Mouse (Mus musculus) intestine, postnatal 0 days (tissue): ENCODE results near the gene Fbxl3. TPM values are rescaled to one million over a fixed set of nuclear protein-coding genes. Genes with fewer than 3 reads are reported as not detected.

Source experiments
- ATAC-seq: fragments of 200-750 bp; cut with Nextera tagmentation; 2 replicates; pipeline ENCODE4 v1.8.0; 2017; ENCODE audit warnings: mild to moderate bottlenecking, moderate TSS enrichment, moderate library complexity
- H3K27ac ChIP-seq: fragments of 300-500 bp; sonication (generic); 2 replicates; pipeline ENCODE4 v1.5.1; 2014; ENCODE audit warnings: mild to moderate bottlenecking, low read depth, low read length, moderate library complexity
- H3K27me3 ChIP-seq: fragments of 300-500 bp; sonication (generic); replicated peaks from 2 replicates; pipeline ENCODE4 v1.6.1; 2014; ENCODE audit warnings: low read length, mixed read lengths; ENCODE audit not compliant: control insufficient read depth, insufficient read depth
- H3K36me3 ChIP-seq: fragments of 300-500 bp; sonication (generic); 2 replicates; pipeline ENCODE4 v1.6.1; 2014; ENCODE audit warnings: mild to moderate bottlenecking, moderate library complexity; ENCODE audit not compliant: control insufficient read depth, insufficient read depth
- H3K4me1 ChIP-seq: fragments of 300-500 bp; sonication (generic); replicated peaks from 2 replicates; pipeline ENCODE4 v1.6.1; 2014; ENCODE audit warnings: antibody characterized with exemption, low read length, mixed read lengths; ENCODE audit not compliant: control insufficient read depth, insufficient read depth
- H3K4me2 ChIP-seq: fragments of 300-500 bp; sonication (generic); replicated peaks from 2 replicates; pipeline ENCODE4 v1.6.1; 2014; ENCODE audit warnings: low read depth, mild to moderate bottlenecking, moderate library complexity
- H3K4me3 ChIP-seq: fragments of 300-500 bp; sonication (generic); 2 replicates; pipeline ENCODE4 v1.5.1; 2014; ENCODE audit warnings: low read depth, low read length
- H3K9ac ChIP-seq: fragments of 300-500 bp; sonication (generic); 2 replicates; pipeline ENCODE4 v1.6.1; 2014; ENCODE audit warnings: mild to moderate bottlenecking, low read depth, low read length
- H3K9me3 ChIP-seq: fragments of 300-500 bp; sonication (generic); 2 replicates; pipeline ENCODE4 v1.6.1; 2016; ENCODE audit warnings: mixed run types; ENCODE audit not compliant: control insufficient read depth
- CTCF ChIP-seq: sonication (generic); IDR thresholded peaks from 2 replicates; pipeline ENCODE4 v1.5.1; 2016; ENCODE audit warnings: low read depth, mild to moderate bottlenecking, control low read depth, antibody characterized with exemption, moderate library complexity
- WGBS: fragments of 180-500 bp; shearing (Covaris S2); extraction: QIAGEN DNeasy Blood & Tissue Kit; methylation state at CpG from one replicate; pipeline ENCODE4 v1.1.7; 2014; 5-methylcytosine and 5-hydroxymethylcytosine counted together
- polyA plus RNA-seq: library from polyadenylated mRNA; unstranded; fragments of >200 nt; fragmentation: Nextera tagmentation; extraction: Ambion mirVana; gene quantifications from 2 replicates; pipeline ENCODE4 v1.2.1, GENCODE M21; 2015

Gene Fbxl3
- polyA plus RNA-seq, 1 experiment from 2014 or later = 22.1 TPM

GRCm38 (mm10) chr14:103088624-103089023 lies 10.7 kb downstream of the Fbxl3 start:
- H3K9ac ChIP-seq = no peak overlapping the region
- no peak overlapping the region for H3K27ac ChIP-seq
- no peaks in the 10 kb centered on the region for H3K9me3 ChIP-seq
- WGBS = 63% methylated on average over 6 of the region's 6 CpGs
- peak; percentile 84 for TF ChIP-seq CTCF
- H3K36me3 ChIP-seq = peaks cover 32% of the 10 kb centered on the region
- no peak overlapping the region for H3K4me3 ChIP-seq
- no peak overlapping the region for H3K4me2 ChIP-seq
- no peak for ATAC-seq
- H3K27me3 ChIP-seq = no peaks in the 10 kb centered on the region
- no peaks in the 10 kb centered on the region; the same call in 1 of the 2 replicates for H3K4me1 ChIP-seq

- Histone ChIP-seq H3K27me3 (no peaks in the 10 kb centered on the region), H3K9ac (no peak overlapping the region), H3K27ac (no peak overlapping the region), H3K36me3 (peaks cover 37% of the 10 kb centered on the region), H3K4me3 (no peak overlapping the region), H3K9me3 (no peaks in the 10 kb centered on the region), H3K4me2 (no peak overlapping the region), H3K4me1 (no peaks in the 10 kb centered on the region)
- TF ChIP-seq CTCF = no peak
- ATAC-seq = peak; percentile 72
- WGBS = 53% methylated on average over 5 of the region's 5 CpGs
Observed at GRCm38 (mm10) chr14:103087846-103088245, 11.5 kb downstream of the Fbxl3 start.

GRCm38 (mm10) chr14:103086671-103087324 lies 12.6 kb downstream of the Fbxl3 start:
- TF ChIP-seq CTCF = no peak
- Histone ChIP-seq H3K36me3 (peaks cover 40% of the 10 kb centered on the region), H3K9ac (no peak overlapping the region), H3K4me1 (no peaks in the 10 kb centered on the region), H3K4me2 (no peak overlapping the region), H3K27ac (no peak overlapping the region), H3K4me3 (no peak overlapping the region), H3K27me3 (no peaks in the 10 kb centered on the region), H3K9me3 (no peaks in the 10 kb centered on the region)
- no peak for ATAC-seq
- 83% methylated on average over 4 of the region's 4 CpGs for WGBS

GRCm38 (mm10) chr14:103085840-103086533 lies 13.4 kb downstream of the Fbxl3 start:
- Histone ChIP-seq H3K27me3 (no peaks in the 10 kb centered on the region), H3K9ac (no peak overlapping the region), H3K36me3 (peaks cover 36% of the 10 kb centered on the region), H3K27ac (no peak overlapping the region), H3K4me1 (no peaks in the 10 kb centered on the region), H3K4me3 (no peak overlapping the region), H3K9me3 (no peaks in the 10 kb centered on the region), H3K4me2 (no peak overlapping the region)
- 55% methylated on average over 1 of the region's 1 CpGs for WGBS
- TF ChIP-seq CTCF = no peak
- ATAC-seq = no peak

- Histone ChIP-seq H3K36me3 (peaks cover 36% of the 10 kb centered on the region), H3K9ac (no peak overlapping the region), H3K4me3 (no peak overlapping the region), H3K4me2 (no peak overlapping the region), H3K4me1 (no peaks in the 10 kb centered on the region), H3K27me3 (no peaks in the 10 kb centered on the region), H3K27ac (no peak overlapping the region), H3K9me3 (no peaks in the 10 kb centered on the region)
- WGBS = 72% methylated on average over 9 of the region's 9 CpGs
- TF ChIP-seq CTCF = no peak
- peak; percentile 39 for ATAC-seq
Observed at GRCm38 (mm10) chr14:103079209-103079977, 20.0 kb downstream of the Fbxl3 start.
